Mouse (Mus musculus) liver, adult 2 months (tissue): Measurements from ENCODE around the gene Sgms1. TPM values are rescaled to one million over a fixed set of nuclear protein-coding genes. Genes with fewer than 3 reads are reported as not detected.

Experiments used
- DNase-seq: peaks from one replicate; pipeline ENCODE4 v3.0.0-alpha.2; 2011; ENCODE audit warnings: low read depth, low spot score; ENCODE audit errors: extremely low read depth
- H3K27ac ChIP-seq: fragments of 200-500 bp; replicated peaks from 2 replicates; pipeline ENCODE4 v1.5.1; 2012; ENCODE audit warnings: low read depth, mild to moderate bottlenecking, control low read depth, inconsistent platforms, low read length; ENCODE audit not compliant: insufficient read depth
- H3K27me3 ChIP-seq: fragments of 200-500 bp; 2 replicates; pipeline ENCODE4 v1.6.1; 2012; ENCODE audit warnings: mild to moderate bottlenecking, moderate library complexity, low read length, inconsistent platforms; ENCODE audit not compliant: control insufficient read depth, insufficient read depth
- H3K36me3 ChIP-seq: fragments of 200-500 bp; 2 replicates; pipeline ENCODE4 v1.6.1; 2012; ENCODE audit warnings: low read length, inconsistent platforms; ENCODE audit not compliant: control insufficient read depth, insufficient read depth
- H3K4me1 ChIP-seq: fragments of 200-500 bp; 2 replicates; pipeline ENCODE4 v1.6.1; 2011; ENCODE audit warnings: low read length; ENCODE audit not compliant: control insufficient read depth, insufficient read depth
- H3K4me3 ChIP-seq: fragments of 200-500 bp; 2 replicates; pipeline ENCODE4 v1.5.1; 2011; ENCODE audit warnings: low read depth, mild to moderate bottlenecking, control low read depth, low read length, moderate library complexity; ENCODE audit not compliant: insufficient read depth
- H3K79me2 ChIP-seq: fragments of 200-500 bp; 2 replicates; pipeline ENCODE4 v1.6.1; 2012; ENCODE audit warnings: inconsistent platforms, mild to moderate bottlenecking, low read length, moderate library complexity; ENCODE audit not compliant: control insufficient read depth, insufficient read depth
- H3K9ac ChIP-seq: fragments of 200-500 bp; 2 replicates; pipeline ENCODE4 v1.6.1; 2012; ENCODE audit warnings: low read depth, mild to moderate bottlenecking, control low read depth, inconsistent platforms, low read length
- CTCF ChIP-seq: fragments of 200-500 bp; IDR thresholded peaks from 2 replicates; pipeline ENCODE4 v1.5.1; 2011; ENCODE audit warnings: low read depth, low read length, control low read depth
- POLR2A ChIP-seq: fragments of 200-500 bp; IDR thresholded peaks from 2 replicates; pipeline ENCODE4 v1.6.1; 2011; ENCODE audit warnings: low read length, control low read depth; ENCODE audit not compliant: insufficient read depth; ENCODE audit errors: extremely low read depth
- WGBS: fragments of 180-500 bp; shearing (Covaris S2); methylation state at CpG from one replicate; pipeline ENCODE4 v1.1.7; 2018; 5-methylcytosine and 5-hydroxymethylcytosine counted together
- polyA plus RNA-seq: library from polyadenylated mRNA; depleted of rRNA; stranded (reverse); fragments of >200 nt; gene quantifications from 2 replicates; pipeline ENCODE4 v1.2.3, GENCODE M21; 2012
- total RNA-seq: library from RNA; depleted of rRNA; stranded (reverse); fragments of >200 nt; gene quantifications from 2 replicates; pipeline ENCODE4 v1.2.3, GENCODE M21; 2014

The Sgms1 gene
- total and polyA plus RNA-seq, 2 experiments = 6.5 to 26.7 TPM

GRCm38 (mm10) chr19:32366406-32366805 is 23.1 kb downstream of the Sgms1 start:
- H3K79me2 ChIP-seq = peaks cover 33% of the 10 kb centered on the region
- no peak overlapping the region for H3K9ac ChIP-seq
- no peak for TF ChIP-seq POLR2A
- TF ChIP-seq CTCF = no peak
- no peak overlapping the region for H3K27ac ChIP-seq
- WGBS = 90% methylated on average over 9 of the region's 9 CpGs
- no peak overlapping the region for H3K4me3 ChIP-seq
- no peaks in the 10 kb centered on the region for H3K4me1 ChIP-seq
- no peaks in the 10 kb centered on the region for H3K27me3 ChIP-seq
- no peaks in the 10 kb centered on the region for H3K36me3 ChIP-seq
- no peak for DNase-seq

GRCm38 (mm10) chr19:32365111-32365510 is 24.4 kb downstream of the Sgms1 start:
- Histone ChIP-seq H3K79me2 (peaks cover 33% of the 10 kb centered on the region), H3K4me3 (no peak overlapping the region), H3K4me1 (0 out of 2 replicates have a peak, but pooled peaks cover 3% of the 10 kb centered on the region), H3K36me3 (no peaks in the 10 kb centered on the region), H3K27me3 (no peaks in the 10 kb centered on the region), H3K9ac (no peak overlapping the region), H3K27ac (no peak overlapping the region)
- DNase-seq = no peak
- TF ChIP-seq POLR2A (no peak), CTCF (no peak)
- WGBS = 93% methylated on average over 6 of the region's 6 CpGs

- Histone ChIP-seq H3K27ac (no peak overlapping the region), H3K79me2 (peaks cover 33% of the 10 kb centered on the region), H3K4me3 (no peak overlapping the region), H3K9ac (no peak overlapping the region), H3K4me1 (peaks cover 8% of the 10 kb centered on the region; the same call in 1 of the 2 replicates), H3K36me3 (no peaks in the 10 kb centered on the region), H3K27me3 (no peaks in the 10 kb centered on the region)
- WGBS = 88% methylated on average over 4 of the region's 4 CpGs
- no peak for DNase-seq
- TF ChIP-seq CTCF = no peak
- no peak for TF ChIP-seq POLR2A
Measured at GRCm38 (mm10) chr19:32363587-32363986, 25.9 kb downstream of the Sgms1 start.

- H3K4me1 ChIP-seq = peaks cover 10% of the 10 kb centered on the region; the same call in 1 of the 2 replicates
Measured at GRCm38 (mm10) chr19:32362520-32362919, 27.0 kb downstream of the Sgms1 start.

GRCm38 (mm10) chr19:32360989-32361698 is 28.4 kb downstream of the Sgms1 start:
- H3K79me2 ChIP-seq = peaks cover 20% of the 10 kb centered on the region
- no peaks in the 10 kb centered on the region for H3K27me3 ChIP-seq
- no peak overlapping the region for H3K4me3 ChIP-seq
- WGBS = 21% methylated on average over 1 of the region's 1 CpGs
- no peak for TF ChIP-seq POLR2A
- no peak for TF ChIP-seq CTCF
- H3K4me1 ChIP-seq = peaks cover 10% of the 10 kb centered on the region; the same call in 1 of the 2 replicates
- H3K36me3 ChIP-seq = no peaks in the 10 kb centered on the region
- H3K27ac ChIP-seq = no peak overlapping the region
- H3K9ac ChIP-seq = no peak overlapping the region
- DNase-seq = peak; percentile 53

More at GRCm38 (mm10) chr19:32362520-32362919, 27.0 kb downstream of the Sgms1 start:
- no peaks in the 10 kb centered on the region for H3K36me3 ChIP-seq
- H3K4me3 ChIP-seq = no peak overlapping the region
- peaks cover 27% of the 10 kb centered on the region for H3K79me2 ChIP-seq
- H3K9ac ChIP-seq = no peak overlapping the region
- no peak for TF ChIP-seq CTCF
- no peak for TF ChIP-seq POLR2A
- DNase-seq = no peak
- WGBS = 88% methylated on average over 3 of the region's 3 CpGs
- no peak overlapping the region for H3K27ac ChIP-seq
- H3K27me3 ChIP-seq = no peaks in the 10 kb centered on the region

- Histone ChIP-seq H3K79me2 (peaks cover 24% of the 10 kb centered on the region), H3K36me3 (no peaks in the 10 kb centered on the region), H3K4me3 (no peak overlapping the region), H3K4me1 (peaks cover 10% of the 10 kb centered on the region; the same call in 1 of the 2 replicates), H3K9ac (no peak overlapping the region), H3K27ac (no peak overlapping the region), H3K27me3 (no peaks in the 10 kb centered on the region)
- TF ChIP-seq CTCF = no peak
- TF ChIP-seq POLR2A = no peak
- 90% methylated on average over 3 of the region's 3 CpGs for WGBS
- DNase-seq = no peak
Measured at GRCm38 (mm10) chr19:32360546-32360945, 29.0 kb downstream of the Sgms1 start.
